Mouse (Mus musculus): ENCODE results near the gene Asgr1.

- TF ChIP-seq CTCF (IDR thresholded peaks at IDR 0.05; ENCODE audit: low read depth), result no peak
- no peak for TF ChIP-seq EP300 (IDR thresholded peaks at IDR 0.05; ENCODE audit: low read depth)
These were observed 23.6 kb downstream of the Asgr1 start for GRCm38 (mm10) chr11:70077441-70077840.
